Comparison of ENCODE assay signal across 11 mouse cellular contexts in the genomic region with DNA sequence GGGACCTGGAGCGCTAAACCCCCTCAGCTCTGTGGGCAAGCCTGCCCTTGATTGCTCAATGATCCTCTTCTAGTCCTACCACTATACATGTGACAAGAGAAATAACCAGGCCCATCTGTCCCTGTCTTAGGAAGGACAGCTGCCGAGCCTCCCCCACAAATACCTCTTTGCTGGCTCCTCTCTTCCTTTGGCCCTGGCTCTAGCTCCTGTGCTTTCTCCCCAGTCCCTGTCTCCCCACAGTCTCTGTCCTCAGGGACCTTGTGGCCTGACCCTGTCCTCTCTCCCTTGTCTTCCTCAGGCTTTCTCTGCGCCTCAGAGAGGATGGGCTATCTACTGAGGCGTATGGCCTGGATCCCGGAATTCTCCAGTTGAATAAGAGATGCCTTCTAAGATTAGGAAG. TPM values are rescaled to one million over a fixed set of nuclear protein-coding genes. Genes with fewer than 3 reads are reported as not detected.
DNase-seq lines count a peak whose midpoint lies in the region; TF ChIP-seq lines count a peak whose summit lies in the region.
"Had no signal": no experiment of that assay in that cellular context is flagged by ENCODE, and none has a peak within 500 bp of the region (broad histone marks: within the 10 kb centered on the region; RNA-seq: fewer than 3 reads in every experiment).

No protein-coding gene starts in this region.

- H3K36me3 ChIP-seq in E14TG2a.4 (ENCODE audit: insufficient read depth, low read length) = peaks cover 17% of the 10 kb centered on the region
- H3K36me3 ChIP-seq in limb, embryonic 10.5 days = no peaks in the 10 kb centered on the region

- no peak for DNase-seq in layer of hippocampus, adult 2 months (ENCODE audit: low spot score in 2 of 2)
- no peak for DNase-seq in layer of hippocampus, postnatal 25 days (ENCODE audit: extremely low spot score in 1 of 2, low spot score in 1 of 2)
- DNase-seq in MN1 (ENCODE audit: low spot score) = peak; percentile 26
- no peak for DNase-seq in limb, embryonic 10.5 days (ENCODE audit: low spot score)
- no peak for DNase-seq in adrenal gland, postnatal 14 days
- no peak for DNase-seq in adrenal gland, adult 2 months
- DNase-seq: adrenal gland, adult 8-10 months; kidney, adult 9 months; lung, postnatal 36 days had no signal

- H3K9me3 ChIP-seq in E14TG2a.4 (ENCODE audit: low read length) = peaks cover 7% of the 10 kb centered on the region
- no peaks in the 10 kb centered on the region for H3K9me3 ChIP-seq in limb, embryonic 10.5 days (replicated peaks)

- peaks cover 63% of the 10 kb centered on the region for H3K4me1 ChIP-seq in E14TG2a.4 (replicated peaks; ENCODE audit: low read depth, low read length)
- peaks cover 40% of the 10 kb centered on the region for H3K4me1 ChIP-seq in limb, embryonic 10.5 days

- peak overlapping the region; percentile 76 for H3K27ac ChIP-seq in layer of hippocampus, adult 2 months
- H3K27ac ChIP-seq in limb, embryonic 10.5 days = peak overlapping the region; percentile 89; the same call in 1 of the 2 replicates

- WGBS in limb, embryonic 10.5 days = 65% methylated on average over 5 of the region's 5 CpGs

- TF ChIP-seq CTCF in layer of hippocampus, adult 2 months (conservative IDR thresholded peaks at IDR 0.05) = no peak
- no peak for TF ChIP-seq CTCF in E14TG2a.4 (conservative IDR thresholded peaks at IDR 0.05; ENCODE audit: low read length)

- no peak overlapping the region for H3K4me3 ChIP-seq in layer of hippocampus, adult 2 months
- H3K4me3 ChIP-seq in E14TG2a.4 (replicated peaks; ENCODE audit: low read length) = peak overlapping the region; percentile 43; the same call in 1 of the 2 replicates
- H3K4me3 ChIP-seq in limb, embryonic 10.5 days = no peak overlapping the region

- peaks cover 46% of the 10 kb centered on the region for H3K27me3 ChIP-seq in E14TG2a.4 (ENCODE audit: insufficient read depth, low read length)
- H3K27me3 ChIP-seq in limb, embryonic 10.5 days (ENCODE audit: low read depth, poor library complexity, severe bottlenecking) = peaks cover 51% of the 10 kb centered on the region

RNA-seq across cellular contexts. Expression of gene Chrd, which starts 1.2 kb away (rescaled TPM):
- total RNA-seq in layer of hippocampus, adult 2 months (2021) = 10 to 100 TPM; 87.0 to 90.7 TPM
- total RNA-seq in layer of hippocampus, postnatal 25 days (2021) = 10 to 100 TPM; 62.2 to 79.5 TPM
- 0.41 and 1.6 TPM in 2 replicates for polyA plus RNA-seq in limb, embryonic 10.5 days (2016; fragmentation: Nextera tagmentation; extraction: Ambion mirVana)
- total RNA-seq in adrenal gland, postnatal 14 days (2021) = 5.2 and 5.9 TPM in 2 replicates
- total RNA-seq in adrenal gland, adult 2 months (2021) = 10 to 100 TPM in 1 of 2 experiments, 1 to 10 TPM in 1; 9.1 to 19.3 TPM
- polyA plus RNA-seq in adrenal gland, adult 2 months (2012; rRNA removed) = 41.4 and 43.5 TPM in 2 replicates
- total RNA-seq: MEL had no signal

RNA-seq across cellular contexts. Expression of gene Thpo, which starts 2.6 kb away (rescaled TPM):
- total RNA-seq in layer of hippocampus, adult 2 months (2021) = 10 to 100 TPM; 12.5 to 16.2 TPM
- 10 to 100 TPM in 1 of 2 experiments, 1 to 10 TPM in 1; 9.0 to 14.2 TPM for total RNA-seq in layer of hippocampus, postnatal 25 days (2021)
- 0.21 and 0.54 TPM in 2 replicates for polyA plus RNA-seq in limb, embryonic 10.5 days (2016; fragmentation: Nextera tagmentation; extraction: Ambion mirVana)
- total RNA-seq in adrenal gland, postnatal 14 days (2021) = 0.71 and 2.8 TPM in 2 replicates
- total RNA-seq in adrenal gland, adult 2 months (2021) = 1 to 10 TPM; 1.2 to 6.4 TPM
- polyA plus RNA-seq in adrenal gland, adult 2 months (2012; rRNA removed) = 9.7 and 15.3 TPM in 2 replicates
- total RNA-seq: MEL had no signal

RNA-seq across cellular contexts. Expression of gene Clcn2, which starts 14.1 kb away (rescaled TPM):
- total RNA-seq in layer of hippocampus, adult 2 months (2021) = 10 to 100 TPM; 74.2 to 79.5 TPM
- 10 to 100 TPM; 63.8 to 76.4 TPM for total RNA-seq in layer of hippocampus, postnatal 25 days (2021)
- polyA plus RNA-seq in limb, embryonic 10.5 days (2016; fragmentation: Nextera tagmentation; extraction: Ambion mirVana) = 14.1 and 18.5 TPM in 2 replicates
- 19.5 and 26.8 TPM in 2 replicates for total RNA-seq in adrenal gland, postnatal 14 days (2021)
- 10 to 100 TPM; 24.5 to 60.5 TPM for total RNA-seq in adrenal gland, adult 2 months (2021)
- 198 and 282 TPM in 2 replicates for polyA plus RNA-seq in adrenal gland, adult 2 months (2012; rRNA removed)

RNA-seq across cellular contexts. Expression of gene Polr2h, which starts 14.2 kb away (rescaled TPM):
- total RNA-seq in layer of hippocampus, adult 2 months (2021) = 10 to 100 TPM; 26.1 TPM
- 10 to 100 TPM; 24.8 to 26.2 TPM for total RNA-seq in layer of hippocampus, postnatal 25 days (2021)
- 148 and 173 TPM in 2 replicates for polyA plus RNA-seq in limb, embryonic 10.5 days (2016; fragmentation: Nextera tagmentation; extraction: Ambion mirVana)
- total RNA-seq in adrenal gland, postnatal 14 days (2021) = 33.1 and 34.3 TPM in 2 replicates
- total RNA-seq in adrenal gland, adult 2 months (2021) = 10 to 100 TPM; 31.2 to 45.2 TPM
- polyA plus RNA-seq in adrenal gland, adult 2 months (2012; rRNA removed) = 9.3 and 9.5 TPM in 2 replicates

RNA-seq across cellular contexts. Expression of gene Fam131a, which starts 38.6 kb away (rescaled TPM):
- total RNA-seq in layer of hippocampus, adult 2 months (2021) = 100 to 1,000 TPM; 450 to 457 TPM
- 100 to 1,000 TPM; 489 to 490 TPM for total RNA-seq in layer of hippocampus, postnatal 25 days (2021)
- 2.7 and 3.8 TPM in 2 replicates for polyA plus RNA-seq in limb, embryonic 10.5 days (2016; fragmentation: Nextera tagmentation; extraction: Ambion mirVana)
- 12.5 and 12.6 TPM in 2 replicates for total RNA-seq in adrenal gland, postnatal 14 days (2021)
- total RNA-seq in adrenal gland, adult 2 months (2021) = 10 to 100 TPM; 10.3 to 13.3 TPM
- polyA plus RNA-seq in adrenal gland, adult 2 months (2012; rRNA removed) = 24.9 and 29.4 TPM in 2 replicates
- total RNA-seq: MEL had no signal
